ENCODE assay signal across 24 mouse cellular contexts in genomic region chr17:88093798-88094197, GRCm38 (mm10). TPM values are rescaled to one million over a fixed set of nuclear protein-coding genes. Genes with fewer than 3 reads are reported as not detected.
DNase-seq lines count a peak whose midpoint lies in the region; ATAC-seq and TF ChIP-seq lines count a peak whose summit lies in the region.
"Had no signal": no experiment of that assay in that cellular context is flagged by ENCODE, and none has a peak within 500 bp of the region (broad histone marks: within the 10 kb centered on the region; RNA-seq: fewer than 3 reads in every experiment).

No protein-coding gene starts in this region.

- in situ Hi-C loops in CH12.LX (cut with MboI; ENCODE audit: low pct_ligation_motif_present, low pct_unique_long_range_greater_than_20kb, low sequenced_read_pairs): no loop called here

- dilution Hi-C loops in CH12.LX (cut with MboI; ENCODE audit: extremely low pct_ligation_motif_present, extremely low pct_unique_long_range_greater_than_20kb, low sequenced_read_pairs): no loop called here

- TF ChIP-seq RAD21 in CH12.LX (IDR thresholded peaks at IDR 0.05; ENCODE audit: low read depth, low read length): no peak

- TF ChIP-seq EP300 in CH12.LX (IDR thresholded peaks at IDR 0.05; ENCODE audit: low read length): no peak

- TF ChIP-seq POLR2A in CH12.LX (IDR thresholded peaks at IDR 0.05; ENCODE audit: low read depth, low read length): no peak

- TF ChIP-seq CTCF in forebrain, postnatal 0 days (IDR thresholded peaks at IDR 0.05; ENCODE audit: low read depth): no peak
- no peak for TF ChIP-seq CTCF in layer of hippocampus, adult 2 months (conservative IDR thresholded peaks at IDR 0.05)
- TF ChIP-seq CTCF in CH12.LX (conservative IDR thresholded peaks at IDR 0.05 in 1 of 2, IDR thresholded peaks at IDR 0.05 in 1 of 2; ENCODE audit: low read depth in 2 of 2, low read length in 2 of 2): no peak

- H3K27ac ChIP-seq in forebrain, embryonic 13.5 days: no peak overlapping the region
- no peak overlapping the region for H3K27ac ChIP-seq in forebrain, postnatal 0 days (ENCODE audit: low read depth, low read length)
- H3K27ac ChIP-seq in forebrain, embryonic 16.5 days (ENCODE audit: low read length): no peak overlapping the region
- no peak overlapping the region for H3K27ac ChIP-seq in forebrain, embryonic 10.5 days
- no peak overlapping the region for H3K27ac ChIP-seq in layer of hippocampus, adult 2 months
- no peak overlapping the region for H3K27ac ChIP-seq in CH12.LX (ENCODE audit: insufficient read depth, low read depth)
- H3K27ac ChIP-seq: heart, embryonic 15.5 days; hindbrain, embryonic 15.5 days had no signal

- H3K9me3 ChIP-seq in forebrain, embryonic 13.5 days (replicated peaks): no peaks in the 10 kb centered on the region
- H3K9me3 ChIP-seq in forebrain, postnatal 0 days (ENCODE audit: low read length): no peaks in the 10 kb centered on the region
- no peaks in the 10 kb centered on the region for H3K9me3 ChIP-seq in forebrain, embryonic 16.5 days (ENCODE audit: control insufficient read depth, low read length)
- no peaks in the 10 kb centered on the region for H3K9me3 ChIP-seq in forebrain, embryonic 10.5 days
- H3K9me3 ChIP-seq in CH12.LX (replicated peaks; ENCODE audit: low read length): peaks cover 15% of the 10 kb centered on the region
- H3K9me3 ChIP-seq: G1E; heart, embryonic 12.5 days; heart, embryonic 15.5 days; hindbrain, embryonic 15.5 days had no signal

- H3K79me2 ChIP-seq in CH12.LX (replicated peaks; ENCODE audit: control insufficient read depth, extremely low read depth, insufficient read depth, poor library complexity, severe bottlenecking): peaks cover 15% of the 10 kb centered on the region

- 70% methylated on average over 10 of the region's 10 CpGs for WGBS in forebrain, embryonic 13.5 days
- 50% methylated on average over 10 of the region's 10 CpGs for WGBS in forebrain, postnatal 0 days
- WGBS in forebrain, embryonic 16.5 days: 46% methylated on average over 10 of the region's 10 CpGs
- 91% methylated on average over 10 of the region's 10 CpGs for WGBS in forebrain, embryonic 10.5 days

- H3K4me1 ChIP-seq in forebrain, embryonic 13.5 days: 0 out of 2 replicates have a peak, but pooled peaks cover 3% of the 10 kb centered on the region
- no peaks in the 10 kb centered on the region for H3K4me1 ChIP-seq in forebrain, postnatal 0 days (ENCODE audit: insufficient read depth)
- no peaks in the 10 kb centered on the region for H3K4me1 ChIP-seq in forebrain, embryonic 16.5 days (replicated peaks; ENCODE audit: control insufficient read depth, insufficient read depth, low read length)
- H3K4me1 ChIP-seq in forebrain, embryonic 10.5 days: no peaks in the 10 kb centered on the region
- peaks cover 0 to 31% of the 10 kb centered on the region in 2 experiments; a peak in 2 of 4 replicates for H3K4me1 ChIP-seq in CH12.LX (ENCODE audit: control insufficient read depth in 1 of 2, insufficient read depth in 2 of 2)
- H3K4me1 ChIP-seq: heart, embryonic 12.5 days; heart, embryonic 15.5 days had no signal

- ATAC-seq in forebrain, embryonic 13.5 days: peak; percentile 53; the same call in 1 of the 2 replicates
- no peak for ATAC-seq in forebrain, postnatal 0 days
- ATAC-seq in forebrain, embryonic 16.5 days: no peak
- ATAC-seq: inflammation-experienced regulatory T-cells, adult 6 months; intestine, embryonic 16.5 days; Patski had no signal

- H3K36me3 ChIP-seq in forebrain, embryonic 13.5 days (ENCODE audit: poor library complexity, severe bottlenecking): no peaks in the 10 kb centered on the region
- no peaks in the 10 kb centered on the region for H3K36me3 ChIP-seq in forebrain, postnatal 0 days (ENCODE audit: insufficient read depth)
- H3K36me3 ChIP-seq in forebrain, embryonic 16.5 days (ENCODE audit: control insufficient read depth, insufficient read depth): no peaks in the 10 kb centered on the region
- no peaks in the 10 kb centered on the region for H3K36me3 ChIP-seq in forebrain, embryonic 10.5 days (replicated peaks)
- peaks cover 10 to 22% of the 10 kb centered on the region in 2 experiments for H3K36me3 ChIP-seq in CH12.LX (replicated peaks in 1 of 2; ENCODE audit: control insufficient read depth in 1 of 2, insufficient read depth in 1 of 2, low read length in 1 of 2)
- H3K36me3 ChIP-seq: G1E; heart, embryonic 12.5 days; heart, embryonic 15.5 days; hindbrain, embryonic 15.5 days had no signal

- no peak overlapping the region for H3K9ac ChIP-seq in forebrain, embryonic 13.5 days
- no peak overlapping the region for H3K9ac ChIP-seq in forebrain, postnatal 0 days
- no peak overlapping the region for H3K9ac ChIP-seq in forebrain, embryonic 16.5 days (replicated peaks; ENCODE audit: low read depth, low read length)
- no peak overlapping the region for H3K9ac ChIP-seq in CH12.LX (ENCODE audit: insufficient read depth, low read depth)
- H3K9ac ChIP-seq: heart, embryonic 12.5 days; heart, embryonic 15.5 days; hindbrain, embryonic 15.5 days had no signal

- H3K27me3 ChIP-seq in forebrain, embryonic 13.5 days: no peaks in the 10 kb centered on the region
- H3K27me3 ChIP-seq in forebrain, postnatal 0 days (ENCODE audit: insufficient read depth, low read length): no peaks in the 10 kb centered on the region
- no peaks in the 10 kb centered on the region for H3K27me3 ChIP-seq in forebrain, embryonic 16.5 days (replicated peaks; ENCODE audit: control insufficient read depth, insufficient read depth, low read length)
- no peaks in the 10 kb centered on the region for H3K27me3 ChIP-seq in forebrain, embryonic 10.5 days (ENCODE audit: poor library complexity, severe bottlenecking)
- H3K27me3 ChIP-seq in CH12.LX (replicated peaks): no peaks in the 10 kb centered on the region
- H3K27me3 ChIP-seq: heart, embryonic 12.5 days; heart, embryonic 15.5 days; hindbrain, embryonic 15.5 days; Patski had no signal

- H3K4me2 ChIP-seq in forebrain, embryonic 13.5 days: no peak overlapping the region
- H3K4me2 ChIP-seq in forebrain, postnatal 0 days (ENCODE audit: low read depth): no peak overlapping the region
- peak overlapping the region; percentile 28 for H3K4me2 ChIP-seq in forebrain, embryonic 16.5 days (ENCODE audit: low read length)
- H3K4me2 ChIP-seq in CH12.LX (ENCODE audit: insufficient read depth, low read depth, poor library complexity, severe bottlenecking): no peak overlapping the region
- H3K4me2 ChIP-seq: heart, embryonic 12.5 days; heart, embryonic 15.5 days had no signal

- DNase-seq in forebrain, postnatal 0 days: no peak
- no peak for DNase-seq in forebrain, embryonic 10.5 days (ENCODE audit: extremely low spot score, low spot score)
- DNase-seq in layer of hippocampus, adult 2 months (ENCODE audit: low spot score in 2 of 2): no peak
- DNase-seq in layer of hippocampus, adult 9-10 months (ENCODE audit: low spot score): no peak
- no peak for DNase-seq in CH12.LX (ENCODE audit: extremely low read depth)
- no peak for DNase-seq in adrenal gland, postnatal 25 days
- DNase-seq: adrenal gland, postnatal 10 days; cerebellum, adult 11-12 months; cerebellum, adult 9-10 months; cerebellum, postnatal 14 days; gastrocnemius, postnatal 25 days; heart, adult 18-20 months; heart, postnatal 10 days; heart, postnatal 36 days; kidney, adult 18-20 months had no signal

- no peak overlapping the region for H3K4me3 ChIP-seq in forebrain, embryonic 13.5 days
- no peak overlapping the region for H3K4me3 ChIP-seq in forebrain, postnatal 0 days (ENCODE audit: low read depth, low read length)
- no peak overlapping the region for H3K4me3 ChIP-seq in forebrain, embryonic 16.5 days (replicated peaks; ENCODE audit: low read length)
- no peak overlapping the region for H3K4me3 ChIP-seq in forebrain, embryonic 10.5 days
- H3K4me3 ChIP-seq in layer of hippocampus, adult 2 months: peak overlapping the region; percentile 6; the same call in 1 of the 2 replicates
- H3K4me3 ChIP-seq in CH12.LX (replicated peaks in 1 of 3; ENCODE audit: low read depth in 2 of 3, low read length in 2 of 3, poor library complexity in 1 of 3): no peak overlapping the region
- H3K4me3 ChIP-seq: heart, embryonic 12.5 days; heart, embryonic 15.5 days; hindbrain, embryonic 15.5 days had no signal

TF ChIP-seq in CH12.LX, 34 proteins besides CTCF, POLR2A, EP300 and RAD21:
- TF ChIP-seq ZNF384 (IDR thresholded peaks at IDR 0.05; ENCODE audit: low read depth, low read length): 0 out of 2 replicates have a peak, but pooled peaks have one; percentile 7
- no peak for TF ChIP-seq IRF4 (IDR thresholded peaks at IDR 0.05; ENCODE audit: low read depth, low read length)

RNA-seq across cellular contexts. Expression of gene Fbxo11, which starts 28.7 kb away (rescaled TPM):
- 28.0 and 28.6 TPM in 2 replicates for polyA plus RNA-seq in forebrain, embryonic 13.5 days (2015; fragmentation: Nextera tagmentation; extraction: Ambion mirVana)
- 56.7 and 72.8 TPM in 2 replicates for total RNA-seq in forebrain, postnatal 0 days (2014; rRNA removed)
- polyA plus RNA-seq in forebrain, postnatal 0 days (2015; fragmentation: Nextera tagmentation; extraction: Ambion mirVana): 19.6 and 24.9 TPM in 2 replicates
- polyA plus RNA-seq in forebrain, embryonic 16.5 days (2015; fragmentation: Nextera tagmentation; extraction: Ambion mirVana): 33.0 and 34.1 TPM in 2 replicates
- 15.3 and 15.4 TPM in 2 replicates for polyA plus RNA-seq in forebrain, embryonic 10.5 days (2016; fragmentation: Nextera tagmentation; extraction: Ambion mirVana)
- total RNA-seq in layer of hippocampus, adult 2 months (2021): 100 to 1,000 TPM; 119 to 121 TPM
- total RNA-seq in CH12.LX (2012; rRNA removed): 32.1 and 37.6 TPM in 2 replicates
- 53.9 and 61.0 TPM in 2 replicates for total RNA-seq in CH12.LX (2014; rRNA removed)
- 61.8 and 67.6 TPM in 2 replicates for polyA plus RNA-seq in CH12.LX (2012; ENCODE audit: insufficient read length, low read depth)
- 58.9 and 65.5 TPM in 2 replicates for total RNA-seq in adrenal gland, postnatal 25 days (2021)
